Mouse (Mus musculus) bone marrow macrophage, adult 2 months (primary cell): ENCODE results near the gene Ckb.

Experiments
- CTCF ChIP-seq: IDR thresholded peaks from 2 replicates; pipeline ENCODE4 v1.5.1; 2012; ENCODE audit warnings: low read depth, mild to moderate bottlenecking, low read length, moderate library complexity
- POLR2A ChIP-seq: IDR thresholded peaks from 2 replicates; pipeline ENCODE4 v1.6.1; 2012; ENCODE audit warnings: mild to moderate bottlenecking, low read depth, low read length, borderline replicate concordance

DNA sequence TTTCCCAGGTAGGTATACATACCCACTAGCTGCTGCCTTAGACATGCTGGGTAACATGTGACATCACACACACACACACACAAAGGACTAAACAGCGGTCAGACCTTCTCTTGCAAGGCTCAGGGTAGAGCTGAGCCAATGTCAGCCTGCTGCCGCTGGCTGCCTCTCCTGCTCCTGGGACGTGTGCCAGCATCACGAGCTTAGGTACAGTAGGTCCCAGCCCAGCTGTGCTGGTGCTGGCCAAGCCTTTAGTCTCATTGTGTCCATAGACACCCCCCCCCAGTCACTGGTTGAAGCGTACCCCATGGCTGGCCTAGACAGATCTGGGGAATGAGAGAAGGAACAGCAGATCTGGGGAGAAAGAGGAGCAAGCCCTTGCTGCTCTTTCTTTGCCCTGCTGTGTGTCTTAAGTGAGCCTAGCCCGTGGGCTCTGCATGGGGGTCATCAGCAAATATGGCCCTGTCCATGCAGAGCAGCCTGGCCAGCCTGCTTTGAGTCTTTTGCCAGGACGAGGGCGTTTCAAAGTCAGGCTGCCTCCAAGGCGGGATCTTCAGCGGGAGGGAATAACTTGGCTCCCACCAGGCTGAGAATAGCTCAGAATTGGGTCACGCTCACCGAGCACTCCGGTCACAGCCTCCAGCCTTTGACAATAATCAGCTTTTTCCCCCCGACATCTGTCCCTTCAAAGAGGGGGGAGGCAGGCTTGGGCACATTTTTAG is 15.4 kb upstream of the Ckb start:
- no peak for TF ChIP-seq CTCF
- TF ChIP-seq POLR2A: no peak
